Mouse (Mus musculus) forebrain, embryonic 14.5 days (tissue): ENCODE results near the gene Pkd1l2. TPM values are rescaled to one million over a fixed set of nuclear protein-coding genes. Genes with fewer than 3 reads are reported as not detected.
A peak's percentile ranks its signal among the peaks of the same experiment; 100 is the strongest.

ENCODE experiments used
- ATAC-seq: fragments of 200-750 bp; cut with Nextera tagmentation; 2 replicates; pipeline ENCODE4 v1.8.0; 2017; ENCODE audit warnings: mild to moderate bottlenecking, moderate library complexity
- DNase-seq: peaks from one replicate; pipeline ENCODE4 v3.0.0-alpha.2; 2015; ENCODE audit warnings: low spot score
- H3K27ac ChIP-seq: fragments of 300-500 bp; sonication (generic); 2 replicates; pipeline ENCODE4 v1.5.1; 2014; ENCODE audit warnings: low read depth, mild to moderate bottlenecking, control low read depth, low read length, moderate library complexity
- H3K27me3 ChIP-seq: fragments of 300-500 bp; sonication (generic); replicated peaks from 2 replicates; pipeline ENCODE4 v1.6.1; 2014; ENCODE audit warnings: low read length, control low read depth, mixed read lengths; ENCODE audit not compliant: control insufficient read depth, insufficient read depth
- H3K36me3 ChIP-seq: fragments of 300-500 bp; sonication (generic); 2 replicates; pipeline ENCODE4 v1.6.1; 2014; ENCODE audit warnings: low read length, control low read depth; ENCODE audit not compliant: control insufficient read depth, insufficient read depth
- H3K4me1 ChIP-seq: fragments of 300-500 bp; sonication (generic); 2 replicates; pipeline ENCODE4 v1.6.1; 2014; ENCODE audit warnings: antibody characterized with exemption, low read length, control low read depth; ENCODE audit not compliant: control insufficient read depth, insufficient read depth
- H3K4me2 ChIP-seq: fragments of 300-500 bp; sonication (generic); 2 replicates; pipeline ENCODE4 v1.6.1; 2014; ENCODE audit warnings: mild to moderate bottlenecking, control low read depth, low read length
- H3K4me3 ChIP-seq: fragments of 300-500 bp; sonication (generic); 2 replicates; pipeline ENCODE4 v1.5.1; 2014; ENCODE audit warnings: low read depth, low read length, control low read depth
- H3K9ac ChIP-seq: fragments of 300-500 bp; sonication (generic); 2 replicates; pipeline ENCODE4 v1.6.1; 2014; ENCODE audit warnings: mild to moderate bottlenecking, low read length, control low read depth, moderate library complexity
- H3K9me3 ChIP-seq: fragments of 300-500 bp; sonication (generic); replicated peaks from 2 replicates; pipeline ENCODE4 v1.6.1; 2016; ENCODE audit warnings: low read length, control low read depth, mixed read lengths; ENCODE audit not compliant: control insufficient read depth
- WGBS: fragments of 180-500 bp; shearing (Covaris S2); extraction: QIAGEN DNeasy Blood & Tissue Kit; methylation state at CpG from one replicate; pipeline ENCODE4 v1.1.7; 2014; 5-methylcytosine and 5-hydroxymethylcytosine counted together
- polyA plus RNA-seq: library from polyadenylated mRNA; unstranded; fragments of >200 nt; fragmentation: Nextera tagmentation; extraction: Ambion mirVana; gene quantifications from 2 replicates; pipeline ENCODE4 v1.2.1, GENCODE M21; 2014

The Pkd1l2 gene
- polyA plus RNA-seq, 1 experiment from 2014 or later: not detected

DNA sequence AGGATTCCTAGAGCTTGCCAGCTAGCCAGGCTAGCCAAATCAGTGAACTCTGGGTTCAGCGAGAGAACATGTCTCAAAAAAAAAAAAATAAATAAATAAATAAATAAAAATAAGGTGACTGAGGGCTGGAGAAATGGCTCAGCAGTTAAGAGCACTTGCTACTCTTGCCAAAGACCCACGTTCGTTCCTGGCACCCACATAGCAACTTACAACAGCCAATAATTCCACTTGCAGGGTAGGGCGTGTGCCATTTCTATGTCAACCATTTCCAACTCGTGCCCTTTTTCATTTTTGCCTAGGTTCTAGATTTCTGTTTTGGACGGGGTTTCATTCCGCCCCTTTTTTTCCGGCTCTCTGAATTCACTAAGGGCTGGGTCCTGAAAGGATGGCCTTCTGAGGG is 104.2 kb downstream of the Pkd1l2 start:
- DNase-seq: peak; percentile 7
- no peaks in the 10 kb centered on the region for H3K4me1 ChIP-seq
- ATAC-seq: no peak
- H3K27ac ChIP-seq: no peak overlapping the region
- peak overlapping the region; percentile 61 for H3K4me2 ChIP-seq
- H3K36me3 ChIP-seq: no peaks in the 10 kb centered on the region
- WGBS: 31% methylated on average over 8 of the region's 8 CpGs
- peak overlapping the region; percentile 47 for H3K4me3 ChIP-seq
- H3K27me3 ChIP-seq: no peaks in the 10 kb centered on the region
- H3K9ac ChIP-seq: peak overlapping the region; percentile 47
- no peaks in the 10 kb centered on the region for H3K9me3 ChIP-seq

DNA sequence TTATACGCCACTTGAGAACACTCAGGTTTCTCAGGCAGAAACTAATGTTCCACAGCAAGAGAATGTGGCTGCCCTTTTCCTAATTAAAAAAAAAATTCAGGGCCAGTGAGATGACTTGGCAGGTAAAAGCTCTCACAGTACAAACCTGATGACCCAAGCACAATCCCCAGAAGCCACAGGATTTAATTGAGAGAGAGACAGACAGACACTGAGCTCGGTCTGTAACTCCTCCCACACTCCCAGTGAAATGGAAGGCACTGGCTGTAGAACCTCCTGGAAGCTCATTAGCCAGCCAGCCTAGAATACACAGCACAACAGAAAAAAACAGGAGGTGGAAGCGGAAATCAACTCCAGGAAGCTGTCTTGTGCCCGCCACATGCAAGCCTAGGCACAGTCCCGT is 106.6 kb downstream of the Pkd1l2 start:
- Histone ChIP-seq H3K27ac (no peak overlapping the region), H3K27me3 (no peaks in the 10 kb centered on the region), H3K9ac (no peak overlapping the region), H3K4me3 (no peak overlapping the region), H3K36me3 (no peaks in the 10 kb centered on the region), H3K4me1 (no peaks in the 10 kb centered on the region), H3K9me3 (no peaks in the 10 kb centered on the region), H3K4me2 (no peak overlapping the region)
- WGBS: 55% methylated on average over 5 of the region's 5 CpGs
- no peak for ATAC-seq
- DNase-seq: no peak

DNA sequence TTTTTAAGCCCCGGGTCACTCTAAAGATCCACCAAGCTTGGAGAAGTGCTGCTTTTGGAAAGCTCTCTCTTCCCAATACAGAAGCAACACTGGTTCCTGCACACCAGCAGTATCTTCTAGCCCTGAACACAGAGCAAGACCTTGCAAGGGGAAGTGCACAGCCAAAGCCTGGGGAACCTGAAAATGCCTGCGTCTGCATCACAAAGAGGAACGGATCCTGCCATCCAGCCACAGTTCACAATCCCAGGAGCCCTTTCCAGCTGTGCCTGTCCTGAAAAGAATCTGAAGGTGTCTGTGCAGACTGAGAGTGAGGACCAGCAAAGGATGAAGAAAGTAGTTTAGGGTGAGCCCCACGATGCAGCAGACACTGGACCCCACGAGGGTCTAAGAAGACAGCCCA is 107.2 kb downstream of the Pkd1l2 start:
- no peak for DNase-seq

DNA sequence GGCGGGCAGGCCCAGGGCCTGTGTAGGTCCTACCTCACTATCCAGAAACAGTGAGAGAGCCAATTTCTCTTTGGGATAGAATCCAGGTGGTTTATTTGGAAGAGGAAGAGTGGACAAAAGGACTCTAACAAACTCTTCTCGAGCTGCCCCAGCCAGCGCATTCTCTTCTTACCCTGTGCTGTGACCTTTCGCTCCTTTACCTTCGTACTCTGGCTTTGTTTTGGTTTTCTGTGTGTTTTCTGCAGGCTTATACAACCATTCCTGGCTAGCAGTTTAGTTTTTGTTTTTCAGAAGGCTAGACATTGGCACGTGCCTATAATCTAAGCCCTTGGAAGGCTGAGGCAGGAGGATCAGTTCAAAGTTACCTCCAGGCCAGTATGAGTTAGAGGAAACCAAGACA is 112.7 kb downstream of the Pkd1l2 start:
- Histone ChIP-seq H3K9ac (no peak overlapping the region), H3K27me3 (no peaks in the 10 kb centered on the region), H3K9me3 (no peaks in the 10 kb centered on the region), H3K4me1 (no peaks in the 10 kb centered on the region), H3K4me3 (no peak overlapping the region), H3K36me3 (no peaks in the 10 kb centered on the region), H3K27ac (no peak overlapping the region), H3K4me2 (no peak overlapping the region)
- ATAC-seq (no peak), DNase-seq (no peak)
- 85% methylated on average over 6 of the region's 6 CpGs for WGBS

More for the DNA sequence above, 107.2 kb downstream of the Pkd1l2 start:
- no peaks in the 10 kb centered on the region for H3K27me3 ChIP-seq
- H3K4me3 ChIP-seq: no peak overlapping the region
- H3K4me1 ChIP-seq: no peaks in the 10 kb centered on the region
- H3K36me3 ChIP-seq: no peaks in the 10 kb centered on the region
- no peaks in the 10 kb centered on the region for H3K9me3 ChIP-seq
- H3K27ac ChIP-seq: no peak overlapping the region
- H3K4me2 ChIP-seq: no peak overlapping the region
- 39% methylated on average over 5 of the region's 5 CpGs for WGBS
- ATAC-seq: no peak
- no peak overlapping the region for H3K9ac ChIP-seq

DNA sequence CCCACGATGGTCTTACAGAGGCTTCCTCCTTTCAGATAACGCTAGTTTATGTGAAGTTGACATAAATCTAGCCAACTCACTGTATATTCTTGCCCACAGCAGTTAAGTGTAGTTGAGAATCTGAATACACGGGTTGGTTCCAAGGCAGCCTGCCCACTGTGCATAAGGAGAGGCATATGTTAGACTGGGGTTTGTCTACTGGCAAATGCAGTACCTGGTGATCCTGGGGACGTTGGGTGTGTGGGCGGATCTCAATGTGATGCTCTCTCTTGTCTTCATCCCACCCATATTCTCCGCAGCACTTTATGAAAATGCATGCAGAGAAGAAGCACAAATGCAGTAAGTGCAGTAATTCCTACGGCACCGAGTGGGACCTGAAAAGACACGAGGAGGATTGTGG is 127.8 kb downstream of the Pkd1l2 start:
- WGBS: 94% methylated on average over 9 of the region's 9 CpGs
- ATAC-seq (no peak), DNase-seq (no peak)
- no peak overlapping the region for H3K4me2 ChIP-seq
- H3K4me3 ChIP-seq: no peak overlapping the region
- H3K27me3 ChIP-seq: no peaks in the 10 kb centered on the region
- H3K27ac ChIP-seq: no peak overlapping the region
- no peak overlapping the region for H3K9ac ChIP-seq
- no peaks in the 10 kb centered on the region for H3K4me1 ChIP-seq
- H3K9me3 ChIP-seq: no peaks in the 10 kb centered on the region
- H3K36me3 ChIP-seq: peaks cover 56% of the 10 kb centered on the region

DNA sequence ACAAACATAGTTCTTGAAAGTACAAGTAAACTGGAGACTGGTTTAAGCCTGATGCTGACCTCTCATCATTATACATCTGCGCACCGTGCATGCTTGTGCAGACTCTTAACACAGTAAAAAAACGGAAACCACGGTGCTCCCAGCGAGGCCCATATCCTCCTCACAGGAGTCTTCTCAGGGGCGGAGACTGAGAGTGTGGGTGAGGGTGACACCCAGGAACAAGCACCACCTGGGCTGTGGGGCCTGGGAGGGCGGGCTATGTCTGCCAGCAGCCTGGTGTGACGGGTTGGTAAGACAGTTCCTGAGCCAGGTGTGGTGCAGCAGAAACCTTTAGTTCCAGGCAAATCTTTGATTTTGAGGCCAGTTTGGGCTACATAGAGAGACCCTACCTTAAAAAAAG is 129.8 kb downstream of the Pkd1l2 start:
- H3K9ac ChIP-seq: no peak overlapping the region
- H3K36me3 ChIP-seq: peaks cover 40% of the 10 kb centered on the region
- 93% methylated on average over 8 of the region's 8 CpGs for WGBS
- no peak overlapping the region for H3K4me3 ChIP-seq
- H3K27me3 ChIP-seq: no peaks in the 10 kb centered on the region
- H3K27ac ChIP-seq: no peak overlapping the region
- ATAC-seq (no peak), DNase-seq (no peak)
- no peaks in the 10 kb centered on the region for H3K9me3 ChIP-seq
- no peaks in the 10 kb centered on the region for H3K4me1 ChIP-seq
- H3K4me2 ChIP-seq: no peak overlapping the region

DNA sequence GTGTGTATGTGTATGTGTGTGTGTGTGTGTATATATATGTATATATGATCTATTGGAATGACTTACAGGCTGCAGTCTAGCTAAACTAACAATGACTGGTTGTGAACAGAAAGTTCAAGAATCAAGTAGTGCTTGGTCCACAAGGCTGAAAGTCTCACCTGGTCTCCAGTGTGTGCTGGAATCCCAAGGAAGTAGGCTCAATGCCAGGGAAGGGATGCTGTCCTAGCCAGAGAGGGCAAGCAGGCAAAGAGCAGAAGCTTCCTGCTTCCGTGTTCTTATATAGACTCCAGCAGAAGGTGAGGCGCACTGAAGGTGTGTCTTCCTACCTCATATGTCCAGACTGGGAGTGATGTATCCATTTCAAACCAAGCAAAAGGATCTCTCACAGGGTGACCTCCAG is 130.5 kb downstream of the Pkd1l2 start:
- WGBS: 94% methylated on average over 2 of the region's 2 CpGs
- H3K9me3 ChIP-seq: no peaks in the 10 kb centered on the region

DNA sequence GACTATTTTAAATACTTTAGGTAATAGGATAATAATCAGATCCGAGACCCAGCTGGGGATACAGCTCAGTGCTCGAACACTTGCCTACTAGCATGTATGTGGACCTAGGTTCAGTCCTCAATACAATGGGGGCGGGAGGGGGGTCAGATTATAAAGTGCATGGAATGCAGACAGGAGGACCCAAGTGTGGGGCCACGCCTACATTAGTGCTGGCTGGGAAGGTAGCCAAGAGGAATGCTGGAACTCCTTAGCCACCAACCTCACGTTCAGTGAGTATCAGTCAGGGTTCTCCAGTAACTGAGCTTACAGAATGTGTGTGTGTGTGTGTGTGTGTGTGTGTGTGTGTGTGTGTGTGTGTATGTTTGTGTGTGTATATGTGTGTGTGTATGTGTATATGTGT is 130.9 kb downstream of the Pkd1l2 start:
- H3K36me3 ChIP-seq: peaks cover 30% of the 10 kb centered on the region
- no peak overlapping the region for H3K9ac ChIP-seq
- H3K9me3 ChIP-seq: no peaks in the 10 kb centered on the region
- H3K27ac ChIP-seq: no peak overlapping the region
- no peaks in the 10 kb centered on the region for H3K27me3 ChIP-seq
- no peak overlapping the region for H3K4me2 ChIP-seq
- WGBS: 74% methylated on average over 5 of the region's 5 CpGs
- no peak overlapping the region for H3K4me3 ChIP-seq
- H3K4me1 ChIP-seq: no peaks in the 10 kb centered on the region
- ATAC-seq: no peak
- DNase-seq: peak; percentile 33

More for the DNA sequence above, 130.5 kb downstream of the Pkd1l2 start:
- H3K4me2 ChIP-seq: no peak overlapping the region
- no peak overlapping the region for H3K9ac ChIP-seq
- no peak overlapping the region for H3K27ac ChIP-seq
- H3K4me1 ChIP-seq: no peaks in the 10 kb centered on the region
- DNase-seq (no peak), ATAC-seq (no peak)
- H3K4me3 ChIP-seq: no peak overlapping the region
- H3K36me3 ChIP-seq: peaks cover 34% of the 10 kb centered on the region
- no peaks in the 10 kb centered on the region for H3K27me3 ChIP-seq

DNA sequence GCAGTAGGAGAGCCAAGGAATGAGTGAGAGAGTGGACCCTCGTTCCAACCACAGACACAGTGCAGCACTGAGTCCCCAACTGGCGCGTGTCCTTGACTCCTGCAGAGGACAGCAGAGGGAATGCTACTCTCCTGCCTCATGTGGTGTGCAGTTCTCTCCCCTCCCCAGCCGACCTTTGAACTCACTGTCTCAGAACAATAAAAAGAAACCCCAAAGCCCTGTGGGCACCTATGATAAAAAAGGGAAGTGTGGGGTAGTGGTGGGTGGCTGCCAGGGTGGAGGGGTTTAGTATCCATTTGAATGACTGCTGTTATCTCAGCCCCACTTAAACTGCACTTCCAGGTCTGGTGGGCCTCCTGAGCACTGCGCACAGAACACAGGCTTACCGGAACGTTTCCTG is 134.7 kb downstream of the Pkd1l2 start:
- no peaks in the 10 kb centered on the region for H3K9me3 ChIP-seq
- H3K4me3 ChIP-seq: no peak overlapping the region
- DNase-seq (no peak), ATAC-seq (no peak)
- no peak overlapping the region for H3K9ac ChIP-seq
- no peak overlapping the region for H3K4me2 ChIP-seq
- H3K4me1 ChIP-seq: peaks cover 8% of the 10 kb centered on the region
- 0 out of 2 replicates have a peak, but pooled peaks cover 7% of the 10 kb centered on the region for H3K36me3 ChIP-seq
- no peaks in the 10 kb centered on the region for H3K27me3 ChIP-seq
- no peak overlapping the region for H3K27ac ChIP-seq
- 90% methylated on average over 7 of the region's 7 CpGs for WGBS
